Mouse (Mus musculus) cerebellum, postnatal 4 days (tissue): ENCODE measurements around the gene Rap1b.
"Not testable (repeated sequence)": the region's sequence is repeated elsewhere in the genome, so short reads cannot be mapped to it uniquely, and the experiment has no call there.

Experiments
- DNase-seq, 2 experiments: peaks; one replicate each; pipeline ENCODE4 v3.0.0; 2022; ENCODE audit warnings: low spot score in 2 of 2, mixed read lengths in 1 of 2

The Rap1b gene

GRCm38 (mm10) chr10:117845597-117846259 lies at the start of gene Rap1b:
Gene Rap1b, minus strand, starts transcription at chr10:117846035.
- DNase-seq = peak; percentile 96 to 98

GRCm38 (mm10) chr10:117895186-117895585 lies 49.4 kb upstream of the Rap1b start:
- no peak for DNase-seq

- no peak for DNase-seq
These were observed 48.5 kb upstream of the Rap1b start for GRCm38 (mm10) chr10:117894114-117895035.

- DNase-seq = not testable (repeated sequence)
These were observed 47.3 kb upstream of the Rap1b start for GRCm38 (mm10) chr10:117893128-117893527.

GRCm38 (mm10) chr10:117891327-117891726 lies 45.5 kb upstream of the Rap1b start:
- DNase-seq = no peak

- DNase-seq = no peak
These were observed 43.0 kb upstream of the Rap1b start for GRCm38 (mm10) chr10:117888822-117889221.

GRCm38 (mm10) chr10:117885358-117885757 lies 39.5 kb upstream of the Rap1b start:
- DNase-seq = no peak

- DNase-seq = no peak
These were observed 38.9 kb upstream of the Rap1b start for GRCm38 (mm10) chr10:117884760-117885159.

- DNase-seq = no peak
These were observed 37.6 kb upstream of the Rap1b start for GRCm38 (mm10) chr10:117883438-117883837.

- DNase-seq = no peak
These were observed 32.8 kb upstream of the Rap1b start for GRCm38 (mm10) chr10:117878628-117879027.

- no peak for DNase-seq
These were observed 31.0 kb upstream of the Rap1b start for GRCm38 (mm10) chr10:117876801-117877200.

GRCm38 (mm10) chr10:117876400-117876799 lies 30.6 kb upstream of the Rap1b start:
- DNase-seq = no peak

- no peak for DNase-seq
These were observed 29.1 kb upstream of the Rap1b start for GRCm38 (mm10) chr10:117874936-117875335.

- DNase-seq = no peak
These were observed 28.1 kb upstream of the Rap1b start for GRCm38 (mm10) chr10:117873952-117874351.

GRCm38 (mm10) chr10:117872468-117872867 lies 26.6 kb upstream of the Rap1b start:
- no peak for DNase-seq

GRCm38 (mm10) chr10:117867301-117867700 lies 21.5 kb upstream of the Rap1b start:
- DNase-seq = no peak

GRCm38 (mm10) chr10:117866641-117867040 lies 20.8 kb upstream of the Rap1b start:
- no peak for DNase-seq

GRCm38 (mm10) chr10:117864695-117865094 lies 18.9 kb upstream of the Rap1b start:
- no peak for DNase-seq

GRCm38 (mm10) chr10:117864251-117864650 lies 18.4 kb upstream of the Rap1b start:
- no peak for DNase-seq

- DNase-seq = no peak
These were observed 16.3 kb upstream of the Rap1b start for GRCm38 (mm10) chr10:117862014-117862580.

GRCm38 (mm10) chr10:117860958-117861357 lies 15.1 kb upstream of the Rap1b start:
- DNase-seq = no peak

GRCm38 (mm10) chr10:117860361-117860760 lies 14.5 kb upstream of the Rap1b start:
- DNase-seq = no peak

- DNase-seq = no peak
These were observed 14.0 kb upstream of the Rap1b start for GRCm38 (mm10) chr10:117859800-117860199.
